Mouse (Mus musculus) cerebellum, adult 18-20 months (tissue): Measurements from ENCODE around the gene Psmb4.
"Not testable (repeated sequence)": the region's sequence is repeated elsewhere in the genome, so short reads cannot be mapped to it uniquely, and the experiment has no call there.

Experiments used
- DNase-seq, 2 experiments: peaks; one replicate each; pipeline ENCODE4 v3.0.0; 2021

Psmb4 gene

DNA sequence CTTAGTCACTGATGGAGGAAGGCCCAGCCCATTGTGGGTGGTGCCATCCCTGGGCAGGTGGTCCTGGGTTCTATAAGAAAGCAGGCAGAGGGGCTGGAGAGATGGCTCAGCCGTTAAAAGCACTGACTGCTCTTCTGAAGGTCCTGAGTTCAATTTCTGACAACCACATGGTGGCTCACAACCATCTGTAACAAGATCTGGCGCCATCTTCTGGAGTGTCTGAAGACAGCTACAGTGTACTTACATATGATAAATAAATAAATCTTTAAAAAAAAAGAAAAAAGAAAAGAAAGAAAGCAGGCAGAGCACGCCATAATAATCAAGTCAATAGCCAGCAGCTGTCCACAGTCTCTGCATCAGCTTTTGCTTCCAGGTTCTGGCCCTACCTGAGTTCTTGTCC lies 18.0 kb upstream of the Psmb4 start:
- not testable (repeated sequence) for DNase-seq

DNA sequence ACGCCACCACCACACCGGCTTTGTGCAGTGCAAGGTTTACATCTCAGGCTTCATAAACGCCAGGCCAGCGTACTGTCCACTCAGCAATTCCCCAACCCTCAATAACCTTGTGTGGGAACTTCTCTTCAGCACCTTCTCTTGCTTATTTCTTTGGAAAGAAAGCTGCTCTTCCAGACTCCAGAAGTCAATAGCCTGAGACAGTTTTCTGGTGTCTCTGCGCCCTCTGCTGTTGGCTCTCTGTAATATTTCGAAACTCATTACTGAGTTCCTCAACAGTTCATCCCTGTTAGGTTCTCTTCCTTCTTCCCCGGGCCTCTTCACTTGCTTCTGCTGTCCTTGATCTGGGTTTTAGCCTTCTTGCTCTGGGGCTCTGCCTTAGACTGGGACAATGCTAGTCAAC lies 16.0 kb upstream of the Psmb4 start:
- peak; percentile 67 to 68 for DNase-seq

- no peak for DNase-seq
Measured at GRCm38 (mm10) chr3:94894076-94894475, 7.3 kb upstream of the Psmb4 start.

DNA sequence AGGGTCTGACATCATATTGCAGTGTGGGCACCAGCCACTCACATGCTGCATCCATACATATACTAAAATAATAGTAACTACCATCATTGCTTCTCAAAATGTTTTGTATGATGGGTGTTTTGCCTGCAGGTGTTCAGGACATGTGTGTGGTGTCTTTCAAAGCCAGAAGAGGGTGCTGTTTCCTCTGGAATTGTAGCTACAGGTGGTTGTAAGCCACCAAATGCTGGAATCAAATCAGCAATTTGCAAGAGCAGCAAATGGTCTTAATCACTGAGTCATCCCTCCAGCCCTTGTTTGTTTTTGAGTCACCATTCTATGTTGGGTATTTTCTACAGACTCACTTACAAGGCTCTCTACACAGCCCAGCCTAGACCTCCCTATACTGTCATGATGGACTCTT lies 1.8 kb upstream of the Psmb4 start:
- DNase-seq: no peak

- no peak for DNase-seq
Measured at GRCm38 (mm10) chr3:94882579-94882978, 4.2 kb downstream of the Psmb4 start.

DNA sequence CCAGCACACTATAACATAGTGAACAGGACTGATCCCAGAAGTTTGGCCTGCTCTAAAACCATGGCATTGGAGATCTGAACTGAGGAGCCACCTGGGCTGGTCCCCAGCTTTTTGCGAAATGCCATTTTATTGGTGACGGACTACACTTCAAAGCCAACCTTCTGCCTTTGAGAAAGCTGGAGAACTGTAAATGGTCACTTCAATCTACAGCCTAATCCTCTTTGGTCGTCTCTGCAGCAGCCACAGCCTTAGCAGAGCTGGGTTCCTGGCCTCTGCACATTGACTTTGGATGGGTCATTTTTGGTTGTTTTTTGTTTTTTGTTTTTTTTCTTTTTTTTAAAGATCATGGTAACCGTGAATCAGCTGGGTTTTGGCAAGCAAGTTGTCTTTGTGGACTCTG lies 4.9 kb downstream of the Psmb4 start:
- DNase-seq: no peak

DNA sequence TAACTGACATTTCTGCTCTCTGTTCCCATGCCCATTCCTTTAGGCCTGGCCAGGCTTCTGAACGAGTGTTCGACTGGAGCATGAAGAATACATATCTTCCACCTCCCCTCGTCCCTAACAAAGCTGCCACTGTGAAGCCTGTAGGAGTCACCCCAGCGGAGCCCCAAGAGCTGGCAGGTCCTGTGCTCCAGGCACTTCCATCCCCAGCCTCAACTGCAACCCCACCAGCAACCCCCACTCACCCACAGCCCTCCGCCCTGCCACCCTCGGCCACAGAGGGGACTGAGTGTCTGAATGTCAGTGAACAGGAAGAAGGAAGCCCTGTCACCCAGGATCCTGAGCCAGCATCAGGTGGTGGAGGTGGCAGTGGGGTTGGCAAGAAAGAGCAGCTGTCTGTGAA lies 8.1 kb downstream of the Psmb4 start:
- no peak for DNase-seq

- no peak for DNase-seq
Measured at GRCm38 (mm10) chr3:94869011-94869410, 17.8 kb downstream of the Psmb4 start.

DNA sequence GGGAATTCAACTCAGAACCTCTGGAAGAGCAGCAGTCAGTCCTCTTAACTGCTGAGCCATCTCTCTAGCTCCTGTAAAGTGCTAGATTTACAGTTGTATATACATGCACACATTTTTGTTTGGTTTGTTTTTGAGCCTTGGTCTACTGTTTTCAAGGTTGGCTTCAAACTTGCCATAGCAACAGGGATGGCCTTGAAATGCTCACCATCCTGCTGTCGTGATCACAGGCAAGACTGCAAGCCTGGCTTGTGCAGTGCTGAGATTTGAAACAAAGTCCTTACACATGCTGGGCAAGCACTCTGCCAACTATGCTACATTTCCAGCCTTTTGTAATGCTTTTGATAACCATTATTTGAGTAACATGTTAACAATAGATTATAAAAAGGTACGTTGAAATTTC lies 27.3 kb downstream of the Psmb4 start:
- DNase-seq: no peak

DNA sequence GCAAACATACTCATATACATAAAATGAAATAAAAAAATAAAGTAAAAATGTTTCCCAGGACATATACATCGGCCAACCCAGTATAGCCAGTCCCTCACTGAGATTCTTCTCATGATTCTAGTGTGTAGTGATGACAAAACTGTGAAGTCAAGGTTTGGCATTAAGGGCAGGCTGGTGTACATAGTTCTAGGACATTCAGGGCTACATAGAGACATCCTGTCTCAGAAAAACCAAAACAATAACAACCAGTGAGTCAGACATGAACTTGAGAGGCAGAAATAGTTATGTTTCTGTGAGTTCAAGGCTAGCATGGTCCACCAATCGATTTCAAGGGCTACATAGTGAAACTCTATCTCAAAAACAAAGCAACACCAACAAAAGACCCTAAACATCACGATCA lies 34.5 kb downstream of the Psmb4 start:
- no peak for DNase-seq

GRCm38 (mm10) chr3:94851731-94852130 lies 35.0 kb downstream of the Psmb4 start:
- no peak for DNase-seq

DNA sequence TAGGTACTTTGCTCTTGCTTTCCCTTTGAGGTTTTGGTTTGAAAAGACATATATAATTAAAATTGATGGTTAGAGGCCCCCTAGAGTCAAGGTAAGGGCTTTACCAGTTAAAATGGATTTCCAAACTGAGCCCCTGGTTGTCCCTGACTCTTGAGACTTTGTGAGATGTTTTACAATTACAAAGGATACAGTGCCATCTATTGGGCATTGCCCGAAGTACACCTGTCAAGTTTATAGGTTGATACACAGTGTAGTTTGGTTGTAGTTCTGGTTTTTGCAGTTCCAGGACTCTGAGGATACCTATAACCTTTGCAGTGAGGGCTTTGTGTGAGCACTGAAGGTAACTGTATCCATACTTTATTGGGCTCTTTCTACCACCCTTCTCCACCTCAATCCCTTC lies 37.4 kb downstream of the Psmb4 start:
- DNase-seq: peak; percentile 62 to 72

DNA sequence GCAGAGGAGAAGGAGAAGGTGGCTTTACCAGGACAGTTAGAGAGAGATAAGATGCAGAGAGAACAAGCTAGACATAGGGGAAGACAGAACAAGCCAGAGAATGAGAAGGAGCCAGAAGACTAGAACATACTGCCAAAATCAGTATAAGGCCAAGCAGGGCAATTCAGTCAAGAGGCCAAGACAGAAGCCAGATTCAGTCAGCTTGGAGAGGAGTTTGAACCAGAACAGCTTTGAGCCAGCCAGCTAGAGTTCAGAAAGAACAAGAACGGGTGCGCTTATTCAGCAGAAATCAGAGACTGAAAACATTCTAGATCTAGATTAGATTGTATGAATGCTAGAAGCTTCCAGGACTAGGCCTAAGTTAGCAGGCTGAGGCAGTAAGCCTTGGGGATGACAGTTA lies 39.4 kb downstream of the Psmb4 start:
- DNase-seq: no peak

GRCm38 (mm10) chr3:94839101-94839500 lies 47.7 kb downstream of the Psmb4 start:
- DNase-seq: no peak

- DNase-seq: peak; percentile 26 to 41
Measured at GRCm38 (mm10) chr3:94838631-94839030, 48.1 kb downstream of the Psmb4 start.

- peak; percentile 91 to 92 for DNase-seq
Measured at GRCm38 (mm10) chr3:94837959-94838496, 48.7 kb downstream of the Psmb4 start.

GRCm38 (mm10) chr3:94837183-94837890 lies 49.4 kb downstream of the Psmb4 start, which contains the start of gene Pogz:
TSS of gene Pogz (plus strand) at chr3:94837567.
- peak; percentile 94 to 98 for DNase-seq

GRCm38 (mm10) chr3:94835396-94835795 lies 51.4 kb downstream of the Psmb4 start:
- DNase-seq: no peak
